Mouse (Mus musculus) olfactory bulb, adult 2 months (tissue): Measurements from ENCODE around the gene Mtch1. TPM values are rescaled to one million over a fixed set of nuclear protein-coding genes. Genes with fewer than 3 reads are reported as not detected.

Experiments used
- H3K27ac ChIP-seq: fragments of 200-500 bp; 2 replicates; pipeline ENCODE4 v1.5.1; 2012; ENCODE audit warnings: low read depth, low read length; ENCODE audit not compliant: insufficient read depth
- H3K4me1 ChIP-seq: fragments of 200-500 bp; 2 replicates; pipeline ENCODE4 v1.6.1; 2012; ENCODE audit warnings: low read length; ENCODE audit not compliant: control insufficient read depth, insufficient read depth
- H3K4me3 ChIP-seq: fragments of 200-500 bp; 2 replicates; pipeline ENCODE4 v1.5.1; 2012; ENCODE audit warnings: mild to moderate bottlenecking, low read depth, low read length, moderate library complexity; ENCODE audit not compliant: insufficient read depth
- CTCF ChIP-seq: fragments of 200-500 bp; IDR thresholded peaks from 2 replicates; pipeline ENCODE4 v1.5.1; 2012; ENCODE audit warnings: low read depth, mild to moderate bottlenecking, low read length, moderate library complexity; ENCODE audit not compliant: insufficient read depth
- POLR2A ChIP-seq: fragments of 200-500 bp; IDR thresholded peaks from 2 replicates; pipeline ENCODE4 v1.6.1; 2012; ENCODE audit warnings: mild to moderate bottlenecking, low read depth, low read length, moderate library complexity; ENCODE audit not compliant: insufficient read depth
- WGBS: fragments of 180-500 bp; shearing (Covaris S2); methylation state at CpG from one replicate; pipeline ENCODE4 v1.1.7; 2018; 5-methylcytosine and 5-hydroxymethylcytosine counted together
- polyA plus RNA-seq: library from polyadenylated mRNA; stranded (reverse); fragments of >200 nt; gene quantifications from 2 replicates; pipeline ENCODE4 v1.2.4, GENCODE M21; 2012; ENCODE audit warnings: low replicate concordance; ENCODE audit not compliant: missing spikeins, insufficient read depth, insufficient read length

Gene Mtch1
- polyA plus RNA-seq, 1 experiment = not detected

GRCm38 (mm10) chr17:29292996-29293395, 54.7 kb downstream of the Mtch1 start:
- 81% methylated on average over 3 of the region's 3 CpGs for WGBS
- TF ChIP-seq CTCF = no peak
- no peak for TF ChIP-seq POLR2A
- Histone ChIP-seq H3K4me3 (no peak overlapping the region), H3K4me1 (no peaks in the 10 kb centered on the region), H3K27ac (no peak overlapping the region)

GRCm38 (mm10) chr17:29291793-29292192, 55.9 kb downstream of the Mtch1 start:
- no peak overlapping the region for H3K4me3 ChIP-seq
- 90% methylated on average over 7 of the region's 7 CpGs for WGBS
- TF ChIP-seq POLR2A (no peak), CTCF (no peak)
- no peaks in the 10 kb centered on the region for H3K4me1 ChIP-seq
- no peak overlapping the region for H3K27ac ChIP-seq

- TF ChIP-seq POLR2A (no peak), CTCF (no peak)
- Histone ChIP-seq H3K4me1 (0 out of 2 replicates have a peak, but pooled peaks cover 3% of the 10 kb centered on the region), H3K4me3 (no peak overlapping the region), H3K27ac (no peak overlapping the region)
- WGBS = 51% methylated on average over 21 of the region's 21 CpGs
Measured at GRCm38 (mm10) chr17:29282216-29282952, 65.3 kb downstream of the Mtch1 start.

Other genes with a start within 250 kb of the Mtch1 start
- not detected in 2 replicates for gene Rab44, start 233.8 kb downstream of the Mtch1 start, polyA plus RNA-seq
- not detected in 2 replicates for gene Cpne5, start 109.8 kb downstream of the Mtch1 start, polyA plus RNA-seq
- gene Ppil1, start 83.7 kb downstream of the Mtch1 start, polyA plus RNA-seq = not detected in 2 replicates
- gene BC004004, start 79.1 kb downstream of the Mtch1 start, polyA plus RNA-seq = not detected in 2 replicates
- gene Pi16, start 30.3 kb downstream of the Mtch1 start, polyA plus RNA-seq = not detected in 2 replicates
- gene Fgd2, start 13.0 kb upstream of the Mtch1 start, polyA plus RNA-seq = not detected in 2 replicates
- gene Pim1, start 142.8 kb upstream of the Mtch1 start, polyA plus RNA-seq = not detected in 2 replicates
- gene Gm17657, start 201.7 kb upstream of the Mtch1 start, polyA plus RNA-seq = not detected in 2 replicates
- gene Tbc1d22b, start 201.9 kb upstream of the Mtch1 start, polyA plus RNA-seq = not detected in 2 replicates
- gene Tmem217, start 204.5 kb upstream of the Mtch1 start, polyA plus RNA-seq = not detected in 2 replicates